Mouse (Mus musculus): Measurements from ENCODE around the gene Atp13a2. TPM values are rescaled to one million over a fixed set of nuclear protein-coding genes. Genes with fewer than 3 reads are reported as not detected.

Atp13a2 gene
- 100 to 1,000 TPM; 162 to 171 TPM for total RNA-seq (2021)

DNA sequence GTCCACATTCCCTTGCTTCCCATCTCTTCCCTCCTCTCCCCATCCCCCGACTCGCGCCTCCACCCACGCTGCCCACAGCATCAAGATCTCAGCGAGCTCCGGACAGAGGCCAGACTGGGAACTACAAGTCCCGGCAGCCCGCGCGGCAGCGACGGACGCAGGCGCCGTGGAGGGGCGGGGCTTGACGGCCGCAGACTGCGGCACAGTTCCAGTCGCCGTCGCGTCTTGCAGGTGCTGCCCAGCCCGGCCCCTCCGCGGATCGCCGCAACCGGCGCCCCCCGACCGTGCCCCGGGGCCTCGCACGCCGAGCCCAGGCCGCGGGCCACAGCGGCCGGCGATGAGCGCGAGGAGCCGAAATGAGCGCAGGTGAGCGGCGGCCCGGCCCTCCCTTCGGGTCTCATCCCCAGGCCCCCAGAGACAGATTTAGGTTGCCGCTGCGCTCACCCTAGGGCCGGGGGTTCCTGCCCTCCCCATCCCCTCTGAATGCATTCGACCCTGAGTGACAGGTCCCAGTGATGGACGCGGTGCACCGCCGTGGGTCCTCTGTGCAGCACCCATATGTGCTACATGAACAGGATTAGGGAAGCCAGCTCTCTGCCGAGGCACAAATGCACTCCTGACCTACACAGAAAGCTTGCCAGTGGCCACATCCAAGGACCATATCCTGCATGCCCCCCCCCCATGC, at the start of gene Atp13a2:
TSS of gene Atp13a2 (plus strand) at position 163 of the 685 bp plus-strand sequence.
- intact Hi-C loops (cut with DNase I), result no loop called here
- DNase-seq (ENCODE audit: low spot score in 2 of 2), result peak; percentile 96

DNA sequence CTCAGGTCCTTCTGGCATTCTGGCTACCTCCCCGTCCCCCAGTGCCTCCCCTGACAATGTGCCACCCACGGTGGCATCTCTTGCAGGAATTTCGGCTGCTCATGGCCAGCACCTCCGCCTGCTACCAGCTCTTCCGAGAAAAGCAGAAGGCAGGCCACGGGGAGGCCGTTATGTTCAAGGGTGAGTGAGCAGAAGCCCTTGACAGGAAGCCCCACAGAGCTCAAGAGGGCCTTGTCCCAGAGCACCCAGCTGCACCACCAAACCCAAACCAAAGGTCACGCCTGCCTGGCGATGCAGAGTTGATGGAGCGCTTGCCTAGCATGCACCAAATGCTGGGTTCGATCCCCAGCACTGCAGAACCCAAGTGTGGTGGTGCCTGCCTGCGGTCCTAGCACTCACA, 42.3 kb upstream of the Atp13a2 start:
- no peak for DNase-seq (ENCODE audit: low spot score in 2 of 2)
- intact Hi-C loops (cut with DNase I), result no loop called here

DNA sequence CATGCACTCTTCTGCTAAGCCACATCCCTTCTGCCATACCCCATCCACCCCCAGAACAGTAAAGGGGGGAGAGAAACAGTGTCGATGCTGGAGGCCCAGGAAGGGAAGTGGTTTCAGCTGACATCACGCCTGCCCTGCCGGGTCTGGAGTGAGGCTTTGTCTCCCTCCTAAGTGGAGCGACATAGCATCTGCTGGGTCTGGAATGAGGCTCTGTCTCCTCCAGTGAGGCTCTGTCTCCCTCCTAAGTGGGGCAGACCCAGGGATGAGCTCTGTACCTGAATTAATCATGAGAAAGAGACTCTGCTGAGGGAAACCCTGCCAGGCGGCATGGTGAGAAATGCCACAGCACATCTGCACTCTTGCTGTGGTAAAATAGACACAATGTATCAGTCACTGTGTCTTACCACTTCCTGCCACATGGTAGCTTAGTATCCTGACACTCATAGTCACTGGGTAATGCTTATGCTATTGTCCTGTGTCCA, 41.7 kb upstream of the Atp13a2 start:
- intact Hi-C loops (cut with DNase I), result no loop called here
- DNase-seq (ENCODE audit: low spot score in 2 of 2), result peak in 1 of 2 experiments; percentile 37

DNA sequence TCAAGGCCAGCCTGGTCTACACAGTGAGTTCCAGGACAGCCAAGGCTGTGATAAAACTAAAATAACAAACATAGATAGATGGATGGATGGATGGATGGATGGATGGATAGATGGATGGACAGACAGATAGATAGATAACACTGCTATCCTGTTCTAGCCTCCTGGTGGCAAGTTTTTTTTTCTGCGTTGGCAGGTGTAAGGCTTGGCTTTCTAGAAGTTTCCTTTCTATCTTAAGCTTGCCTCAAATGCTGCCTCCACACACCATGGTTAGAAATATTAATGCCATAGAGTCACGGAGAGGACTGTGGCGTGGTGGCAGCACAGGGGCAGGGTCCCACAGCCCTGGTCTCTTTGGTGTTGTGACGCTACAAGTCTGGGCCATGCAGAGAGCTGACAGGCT, 41.1 kb upstream of the Atp13a2 start:
- no peak for DNase-seq (ENCODE audit: low spot score in 2 of 2)
- intact Hi-C loops (cut with DNase I), result no loop called here

DNA sequence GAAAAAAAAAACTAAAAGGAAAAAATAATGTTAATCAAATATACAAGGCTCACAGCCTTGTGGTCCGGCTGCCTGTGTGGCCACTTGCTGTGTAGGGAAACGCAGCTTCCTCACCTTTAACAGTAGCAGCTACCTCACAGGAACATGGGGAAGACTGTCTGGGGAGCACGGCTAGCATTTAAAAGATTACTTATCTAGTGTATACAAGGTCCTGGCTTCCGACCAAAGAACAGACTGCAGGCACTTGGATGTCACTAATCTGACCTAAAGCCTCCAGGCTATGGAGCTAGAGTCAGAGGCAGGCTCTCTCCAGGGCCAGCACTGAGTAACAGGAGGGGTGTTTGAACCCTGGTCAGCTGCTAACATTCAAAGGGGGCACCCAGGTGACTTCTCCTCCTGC, 40.6 kb upstream of the Atp13a2 start:
- DNase-seq (ENCODE audit: low spot score in 2 of 2), result no peak
- intact Hi-C loops (cut with DNase I), result no loop called here

DNA sequence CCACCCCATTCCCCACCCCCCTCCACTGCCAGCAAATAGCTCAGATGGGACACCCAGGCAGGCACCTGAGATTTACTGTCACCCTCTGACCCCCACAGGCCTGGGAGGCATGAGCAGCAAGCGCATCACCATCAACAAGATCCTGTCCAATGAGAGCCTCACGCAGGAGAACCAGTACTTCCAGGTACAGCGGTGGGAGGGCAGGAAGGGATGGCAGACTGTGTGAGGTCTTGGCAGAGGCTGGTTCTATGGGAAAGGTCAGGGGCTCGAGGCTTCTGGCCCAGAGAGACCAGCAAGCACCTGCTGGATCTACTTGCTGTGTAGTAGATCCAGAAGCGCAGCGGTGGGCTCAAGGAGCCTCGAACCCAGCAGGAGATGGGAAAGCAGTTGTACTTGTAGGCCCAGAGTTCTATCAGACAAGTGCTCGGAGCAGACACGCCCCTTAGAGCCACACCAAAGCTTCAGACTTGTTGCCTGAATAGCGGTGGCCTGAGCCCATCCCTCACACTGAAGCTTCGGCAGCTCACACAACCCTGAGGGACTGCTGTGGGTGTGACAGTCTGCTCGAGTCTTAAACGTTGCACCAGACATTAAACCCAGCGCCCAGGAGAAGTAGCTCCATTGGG, 40.0 kb upstream of the Atp13a2 start:
- no peak for DNase-seq (ENCODE audit: low spot score in 2 of 2)
- intact Hi-C loops (cut with DNase I), result no loop called here

DNA sequence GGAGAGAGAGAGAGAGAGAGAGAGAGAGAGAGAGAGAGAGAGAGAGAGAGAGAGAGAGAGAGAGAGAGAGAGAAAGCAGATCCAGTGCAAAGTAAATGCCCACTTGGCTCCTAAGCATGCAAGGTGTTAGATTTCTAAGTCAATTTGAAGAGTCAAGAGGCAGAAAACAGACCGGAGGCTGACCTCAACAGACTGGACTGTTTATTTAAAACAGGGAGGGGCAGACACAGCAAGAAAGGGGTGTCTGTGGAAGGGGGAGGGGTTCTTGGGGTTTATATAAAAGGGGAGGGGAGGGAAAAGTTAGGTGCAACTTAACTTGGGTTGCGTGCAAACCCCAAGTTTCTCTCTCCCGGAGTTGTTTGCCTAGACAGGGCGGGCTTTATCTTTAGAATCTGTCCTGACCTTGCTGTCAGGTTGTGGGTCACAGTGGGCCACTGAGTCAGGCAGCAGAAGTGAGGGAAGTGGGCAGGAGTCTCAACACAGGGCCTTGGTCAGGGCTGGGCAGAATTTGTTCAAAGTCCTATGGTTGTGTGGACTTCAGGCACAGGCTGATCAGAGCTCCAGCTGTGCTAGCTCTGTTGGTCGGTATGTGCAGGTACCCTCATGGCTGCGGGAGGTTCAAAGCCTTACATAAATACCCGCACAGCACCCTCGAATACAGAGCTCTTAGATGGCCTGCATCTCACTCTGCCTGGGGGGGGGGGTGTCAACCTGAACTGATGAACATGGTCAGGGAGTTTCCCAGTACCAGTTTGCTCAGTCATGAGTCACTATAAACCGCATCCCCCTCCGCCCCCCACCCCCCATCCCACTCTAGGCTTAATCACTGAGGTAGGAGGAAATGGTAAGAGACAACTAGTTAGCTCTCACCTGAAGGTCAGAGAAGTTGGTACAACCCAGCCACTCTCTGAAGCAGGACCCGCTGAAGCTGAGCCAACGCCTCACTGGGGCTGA, 38.9 kb upstream of the Atp13a2 start:
- intact Hi-C loops (cut with DNase I), result no loop called here
- DNase-seq (ENCODE audit: low spot score in 2 of 2), result no peak

DNA sequence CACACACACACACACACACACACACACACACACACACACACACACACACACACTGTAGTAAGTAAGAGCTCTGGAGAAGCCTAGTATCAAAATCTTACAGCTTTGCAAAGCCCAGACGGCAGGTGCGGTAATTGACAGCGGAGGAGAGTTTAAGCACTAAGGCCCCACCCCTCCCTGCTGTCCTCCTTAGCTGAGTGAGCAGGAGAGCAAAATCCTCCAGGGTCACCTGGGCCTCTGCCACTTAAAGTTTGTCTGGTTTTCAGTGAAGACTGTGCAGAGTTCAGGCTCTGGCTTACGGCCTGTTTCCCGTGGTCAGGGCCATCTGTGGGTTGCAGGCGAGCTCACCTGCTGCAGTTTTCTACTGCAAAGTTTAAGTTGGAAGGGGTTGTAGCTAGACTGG, 38.2 kb upstream of the Atp13a2 start:
- intact Hi-C loops (cut with DNase I), result no loop called here
- no peak for DNase-seq (ENCODE audit: low spot score in 2 of 2)

DNA sequence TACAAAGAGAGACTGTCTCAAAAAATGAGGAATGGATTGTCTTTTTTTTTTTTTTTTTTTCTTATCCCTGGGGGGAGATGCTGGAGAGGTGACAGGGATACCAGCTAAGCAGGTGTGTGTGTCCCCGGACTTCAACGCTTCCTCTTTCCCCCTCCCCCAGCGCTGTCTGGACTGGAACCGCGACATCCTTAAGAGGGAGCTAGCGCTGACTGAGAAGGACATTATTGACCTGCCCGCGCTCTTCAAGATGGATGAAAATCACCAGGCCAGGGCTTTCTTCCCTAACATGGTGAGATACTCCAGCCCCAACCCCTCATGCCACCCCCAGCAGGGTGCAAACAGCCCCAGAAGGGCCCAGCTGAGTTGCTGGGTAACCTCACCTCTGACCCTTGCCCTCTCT, 37.6 kb upstream of the Atp13a2 start:
- intact Hi-C loops (cut with DNase I), result no loop called here
- no peak for DNase-seq (ENCODE audit: low spot score in 2 of 2)

DNA sequence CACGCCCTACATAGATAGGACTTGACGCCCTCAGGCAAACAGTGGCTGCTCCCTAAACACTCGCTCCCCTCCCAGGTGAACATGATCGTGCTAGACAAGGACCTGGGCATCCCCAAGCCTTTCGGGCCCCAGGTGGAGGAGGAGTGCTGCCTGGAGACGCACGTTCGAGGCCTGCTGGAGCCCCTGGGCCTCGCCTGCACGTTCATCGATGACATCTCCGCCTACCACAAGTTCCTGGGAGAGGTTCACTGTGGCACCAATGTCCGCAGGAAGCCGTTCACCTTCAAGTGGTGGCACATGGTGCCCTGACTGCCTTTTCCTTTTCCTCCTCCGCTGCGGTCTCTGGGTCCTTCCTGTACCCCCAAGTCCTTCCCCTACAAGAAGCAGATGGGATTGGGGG, 37.1 kb upstream of the Atp13a2 start:
- DNase-seq (ENCODE audit: low spot score in 2 of 2), result no peak
- intact Hi-C loops (cut with DNase I), result no loop called here

DNA sequence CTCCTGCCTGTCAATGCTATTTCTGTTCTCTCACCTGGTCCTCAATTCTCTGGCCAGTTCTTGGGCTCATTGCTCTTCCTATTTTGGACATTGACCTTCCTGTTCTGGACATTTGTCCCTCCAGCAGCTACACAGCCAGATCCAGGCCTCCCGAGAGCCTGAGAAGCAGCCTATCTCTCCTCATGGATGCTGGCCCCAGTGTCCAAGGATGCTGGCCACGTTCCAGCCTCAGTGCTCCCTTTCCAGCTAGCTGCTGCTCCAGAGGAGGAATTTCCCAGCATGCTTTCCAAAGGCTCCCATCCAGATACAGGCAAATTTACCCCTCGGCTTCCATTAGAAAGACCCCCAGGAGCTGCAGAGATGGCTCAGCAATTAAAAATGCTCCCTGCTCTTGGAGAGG, 36.1 kb upstream of the Atp13a2 start:
- DNase-seq (ENCODE audit: low spot score in 2 of 2), result no peak
- intact Hi-C loops (cut with DNase I), result no loop called here

DNA sequence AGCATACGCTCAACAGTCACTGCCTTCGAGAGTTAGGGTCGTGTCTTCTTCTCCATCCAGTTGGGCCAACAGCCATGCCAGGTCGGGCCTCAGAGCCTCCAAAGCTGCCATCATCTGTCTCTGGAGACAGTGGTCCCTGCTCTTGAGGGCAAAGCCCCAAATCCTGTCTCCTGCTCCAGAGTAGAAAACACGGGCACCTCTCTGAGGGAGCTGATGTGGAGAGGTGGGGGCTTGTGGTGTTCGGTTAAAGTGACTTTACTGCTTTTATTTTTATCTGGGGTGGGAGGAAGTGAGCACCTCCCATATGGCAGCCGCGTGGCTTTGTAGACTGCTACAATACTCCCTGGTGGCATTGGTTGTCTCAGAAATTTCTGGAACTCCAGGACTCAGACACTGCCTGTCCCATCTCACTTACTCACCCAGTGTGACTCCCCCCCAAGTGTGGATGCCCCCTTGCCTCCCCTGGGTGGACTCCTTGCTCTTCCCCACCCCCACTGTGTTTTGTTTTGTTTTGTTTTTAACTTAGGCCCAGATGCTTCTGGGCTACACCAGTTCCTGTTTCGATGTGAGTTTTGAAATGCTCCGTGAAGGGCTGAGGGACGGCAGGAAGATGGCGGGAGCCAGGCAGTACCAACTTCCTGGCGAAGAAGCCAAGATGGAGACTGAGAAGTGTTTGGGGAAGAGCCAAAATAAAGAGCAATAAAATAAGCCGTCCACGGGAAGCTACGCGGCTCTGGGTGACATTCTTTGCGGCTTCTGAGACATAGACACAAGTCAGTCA, 34.6 kb upstream of the Atp13a2 start:
- DNase-seq (ENCODE audit: low spot score in 2 of 2), result no peak
- intact Hi-C loops (cut with DNase I), result no loop called here

DNA sequence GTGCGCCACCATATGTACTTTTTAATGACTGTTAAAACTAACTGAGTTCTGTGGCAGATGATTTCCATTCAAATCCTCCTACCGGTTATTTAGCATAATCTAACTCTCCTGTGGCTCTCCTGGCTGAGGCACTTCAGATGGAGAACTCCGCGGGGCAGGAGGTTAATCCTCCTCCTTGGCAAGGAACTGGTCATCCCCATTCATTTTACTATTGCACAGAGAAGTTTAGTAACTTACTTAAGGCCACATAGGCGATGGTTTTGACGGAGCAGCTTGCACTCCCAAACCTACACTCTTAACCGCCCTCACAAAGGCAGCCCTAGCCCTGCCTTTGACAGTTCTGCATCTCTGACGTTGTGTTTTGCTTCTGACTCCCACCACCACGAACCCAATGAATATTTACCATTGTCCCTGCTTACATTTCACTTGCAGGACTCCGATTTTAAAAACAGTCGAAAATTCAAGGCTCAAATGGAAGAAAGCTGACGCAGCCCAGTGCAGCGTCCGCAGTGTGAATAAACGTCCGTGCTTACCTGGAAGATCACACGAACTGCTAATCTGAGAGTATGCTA, 29.5 kb upstream of the Atp13a2 start:
- peak in 1 of 2 experiments; percentile 79 for DNase-seq (ENCODE audit: low spot score in 2 of 2)

DNA sequence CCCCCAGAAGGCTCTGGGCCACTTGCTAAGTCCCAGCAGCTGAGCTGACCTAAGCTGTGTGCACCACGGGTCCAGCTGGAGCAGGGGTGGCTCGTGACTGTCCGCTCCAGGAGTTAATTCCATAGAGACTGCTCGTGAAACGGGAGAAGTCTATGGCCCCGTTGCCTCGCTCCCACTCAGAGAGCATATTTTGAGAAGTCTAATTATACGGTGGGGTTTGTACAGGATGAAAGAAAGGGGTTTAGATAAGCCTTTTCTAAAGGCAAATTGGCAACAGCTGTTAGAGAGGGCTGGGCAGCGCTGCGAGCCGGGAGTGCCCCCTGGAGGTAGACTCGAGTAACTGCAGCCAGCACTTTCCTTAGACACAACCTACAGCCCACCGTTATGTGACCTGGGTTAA, 28.9 kb upstream of the Atp13a2 start:
- intact Hi-C loops (cut with DNase I), result loop anchor here (1.0 to 5.0 kb wide), 3 partner anchors 55 to 195 kb away; no protein-coding TSS in a partner anchor
- DNase-seq (ENCODE audit: low spot score in 2 of 2), result peak; percentile 81 to 89

More for the DNA sequence above, 29.5 kb upstream of the Atp13a2 start:
- intact Hi-C loops (cut with DNase I), result loop anchor here (1.0 to 5.0 kb wide), 3 partner anchors 54 to 195 kb away; no protein-coding TSS in a partner anchor

DNA sequence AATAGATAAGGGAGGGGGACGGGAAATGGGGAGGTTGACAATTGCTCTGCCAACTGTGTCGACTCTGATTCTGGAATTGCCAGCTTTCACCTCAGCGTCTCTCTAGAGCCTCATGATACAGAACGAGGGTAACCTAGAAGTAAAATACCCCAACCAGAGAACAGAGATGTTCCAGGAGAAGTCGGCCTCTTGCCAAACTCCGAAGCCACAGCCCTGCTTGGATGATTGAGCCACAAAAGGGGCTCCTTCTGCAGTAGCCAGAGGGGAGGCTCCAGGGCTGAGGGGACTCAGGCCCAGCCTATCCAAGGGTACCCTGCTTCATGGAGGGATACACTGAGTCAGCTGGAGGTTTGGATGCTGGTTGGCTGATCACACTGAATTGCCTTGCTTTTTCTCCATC, 28.4 kb upstream of the Atp13a2 start:
- DNase-seq (ENCODE audit: low spot score in 2 of 2), result no peak
- intact Hi-C loops (cut with DNase I), result loop anchor here (5.0 kb wide), 1 partner anchor 196 kb away; no protein-coding TSS in a partner anchor

DNA sequence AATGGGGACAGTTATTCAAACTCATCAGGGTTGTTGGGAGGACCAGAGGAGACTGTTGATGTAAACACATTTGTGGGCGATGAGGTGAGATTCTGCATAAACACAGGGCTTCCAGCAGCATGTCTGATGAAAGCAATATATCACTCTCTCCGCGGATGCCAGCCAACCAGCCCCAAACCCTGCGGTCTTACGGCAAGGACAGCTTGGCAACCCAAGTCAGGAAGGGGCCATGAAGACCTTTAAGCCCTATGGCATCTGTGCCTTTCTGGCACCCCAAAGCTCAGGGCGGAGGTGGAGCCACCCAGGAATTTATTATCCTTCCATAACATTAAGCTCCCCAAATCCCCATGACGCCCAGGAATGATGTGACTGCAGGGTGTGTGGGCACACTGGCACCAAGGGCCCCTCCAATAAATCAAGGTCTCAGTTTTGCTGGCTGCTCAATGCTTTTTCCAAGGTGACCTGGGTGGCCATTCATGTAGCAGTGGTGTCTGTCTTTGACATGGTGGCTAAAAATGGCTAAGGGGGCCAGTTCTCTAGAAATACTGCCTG, 27.5 kb upstream of the Atp13a2 start:
- intact Hi-C loops (cut with DNase I), result loop anchor here (5.0 kb wide), 1 partner anchor 197 kb away; no protein-coding TSS in a partner anchor
- DNase-seq (ENCODE audit: low spot score in 2 of 2), result no peak

DNA sequence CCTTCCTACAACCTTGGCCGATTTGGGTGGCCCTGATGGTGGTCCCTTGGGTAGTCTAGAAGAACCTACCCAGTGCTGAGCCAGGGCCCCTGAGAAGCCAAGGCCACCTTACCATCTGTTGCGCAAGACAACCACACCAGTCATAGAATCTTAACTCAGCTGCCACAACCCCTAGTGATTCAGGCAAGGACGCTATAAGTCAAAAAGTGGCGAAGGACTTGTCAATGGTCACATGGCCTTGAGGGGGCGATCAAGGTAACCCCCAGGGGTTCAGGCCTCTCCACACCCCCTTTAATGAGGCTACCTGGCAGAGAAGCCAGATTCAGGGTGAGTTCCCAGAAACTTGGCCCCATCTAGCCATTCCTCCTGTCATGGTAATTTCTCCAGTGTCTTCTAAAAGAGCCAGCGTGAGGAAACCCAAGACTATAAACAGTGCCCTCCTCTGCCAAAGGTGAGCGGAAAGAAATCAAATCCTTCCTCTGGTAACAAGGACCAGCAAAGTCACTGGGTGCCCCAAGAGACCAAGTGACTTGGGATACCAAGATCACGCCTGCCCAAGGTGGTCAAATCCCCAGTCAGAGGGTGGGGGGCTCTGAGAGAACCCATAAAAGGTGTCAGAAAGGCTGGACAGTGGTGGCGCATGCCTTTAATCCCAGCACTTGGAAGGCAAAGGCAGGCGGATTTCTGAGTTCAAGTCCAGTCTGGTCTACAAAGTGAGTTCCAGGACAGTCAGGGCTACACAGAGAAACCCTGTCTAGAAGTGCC, 26.8 kb upstream of the Atp13a2 start:
- DNase-seq (ENCODE audit: low spot score in 2 of 2), result no peak
- intact Hi-C loops (cut with DNase I), result loop anchor here (5.0 kb wide), 2 partner anchors 198 to 258 kb away; partner anchors contain the start of gene Rcc2

Measured in left cerebral cortex, postnatal 25 days (tissue).